Mouse (Mus musculus) A20 (cell line): ENCODE measurements at regions not wholly inside any gene's neighbourhood (a gene's known extent, or its start where the extent isn't known, plus 50 kb on each side); places are given as distances from the start of the nearest gene placed in this dataset.

Experiments used
- DNase-seq: peaks from one replicate; pipeline ENCODE4 v3.0.0-alpha.2; 2011; ENCODE audit warnings: low read depth, low spot score

GRCm38 (mm10) chr15:97578046-97578445, 127.6 kb downstream of the Rpap3 start:
- no peak for DNase-seq

GRCm38 (mm10) chr15:97577196-97577595, 128.4 kb downstream of the Rpap3 start:
- DNase-seq = no peak

GRCm38 (mm10) chr15:97572639-97573038, 133.0 kb downstream of the Rpap3 start:
- no peak for DNase-seq

- DNase-seq = no peak
Measured at GRCm38 (mm10) chr15:97571885-97572284, 133.7 kb downstream of the Rpap3 start.

- DNase-seq = no peak
Measured at GRCm38 (mm10) chr15:97560096-97560495, 145.5 kb downstream of the Rpap3 start.

- DNase-seq = no peak
Measured at GRCm38 (mm10) chr15:97558725-97559124, 146.9 kb downstream of the Rpap3 start.

- peak; percentile 6 for DNase-seq
Measured at GRCm38 (mm10) chr15:97548354-97548753, 157.3 kb downstream of the Rpap3 start.

GRCm38 (mm10) chr15:97545034-97545433, 160.6 kb downstream of the Rpap3 start:
- DNase-seq = peak; percentile 13

GRCm38 (mm10) chr15:97541646-97542045, 164.0 kb downstream of the Rpap3 start:
- DNase-seq = no peak

- peak; percentile 5 for DNase-seq
Measured at GRCm38 (mm10) chr15:97536145-97536544, 169.5 kb downstream of the Rpap3 start.

GRCm38 (mm10) chr15:97534878-97535277, 170.7 kb downstream of the Rpap3 start:
- no peak for DNase-seq

- DNase-seq = no peak
Measured at GRCm38 (mm10) chr15:97533553-97534291, 171.9 kb downstream of the Rpap3 start.

GRCm38 (mm10) chr15:97532346-97532910, 173.2 kb downstream of the Rpap3 start:
- DNase-seq = peak; percentile 11

- no peak for DNase-seq
Measured at GRCm38 (mm10) chr15:97528291-97529050, 177.2 kb downstream of the Rpap3 start.

GRCm38 (mm10) chr15:97520395-97520794, 185.2 kb downstream of the Rpap3 start:
- no peak for DNase-seq

GRCm38 (mm10) chr15:97519919-97520345, 185.7 kb downstream of the Rpap3 start:
- no peak for DNase-seq

GRCm38 (mm10) chr15:97517926-97518325, 187.7 kb downstream of the Rpap3 start:
- no peak for DNase-seq

GRCm38 (mm10) chr15:97517188-97517587, 188.4 kb downstream of the Rpap3 start:
- no peak for DNase-seq

GRCm38 (mm10) chr15:97515773-97516172, 189.9 kb downstream of the Rpap3 start:
- no peak for DNase-seq

- no peak for DNase-seq
Measured at GRCm38 (mm10) chr15:97507656-97508306, 197.8 kb downstream of the Rpap3 start.

GRCm38 (mm10) chr15:97507176-97507575, 198.4 kb downstream of the Rpap3 start:
- no peak for DNase-seq

- DNase-seq = no peak
Measured at GRCm38 (mm10) chr15:97505715-97506114, 199.9 kb downstream of the Rpap3 start.
